Mouse (Mus musculus): ENCODE results near the gene Bgn. TPM values are rescaled to one million over a fixed set of nuclear protein-coding genes. Genes with fewer than 3 reads are reported as not detected.
A peak's percentile ranks its signal among the peaks of the same experiment; 100 is the strongest.

Bgn gene
- total and polyA plus RNA-seq, 2 experiments from 2014 or later = 17.7 to 39.7 TPM

DNA sequence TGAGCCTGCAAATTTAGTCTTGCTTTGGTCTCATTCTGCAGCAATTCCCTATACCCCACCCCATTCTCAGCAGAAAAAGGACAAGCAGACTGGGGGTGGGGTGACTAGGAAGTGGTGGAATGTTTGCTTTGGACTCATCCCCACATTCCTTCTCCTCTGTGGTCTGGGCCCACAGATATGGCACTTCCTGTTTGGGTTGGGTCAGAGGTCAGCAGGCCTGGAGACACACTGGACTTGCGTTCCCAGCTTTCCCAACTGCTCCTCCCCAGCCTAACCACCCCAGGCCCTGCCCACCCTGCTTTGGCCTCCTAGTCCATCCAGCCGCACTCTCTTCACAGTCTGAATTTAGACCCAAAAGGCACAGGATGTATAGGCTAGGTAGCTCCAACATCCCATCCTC, 6.8 kb upstream of the Bgn start:
- H3K4me2 ChIP-seq (ENCODE audit: low read depth) = no peak overlapping the region
- WGBS = 83% methylated on average over 2 of the region's 2 CpGs
- no peak for TF ChIP-seq CTCF (IDR thresholded peaks at IDR 0.05; ENCODE audit: low read depth)
- H3K4me1 ChIP-seq (ENCODE audit: insufficient read depth) = no peaks in the 10 kb centered on the region
- no peaks in the 10 kb centered on the region for H3K27me3 ChIP-seq (ENCODE audit: insufficient read depth, low read length)
- no peak for ATAC-seq
- no peak for DNase-seq
- no peak overlapping the region for H3K27ac ChIP-seq (ENCODE audit: low read depth, low read length)
- H3K9ac ChIP-seq = no peak overlapping the region
- H3K4me3 ChIP-seq (ENCODE audit: low read depth, low read length) = no peak overlapping the region
- H3K36me3 ChIP-seq (ENCODE audit: insufficient read depth) = no peaks in the 10 kb centered on the region
- H3K9me3 ChIP-seq (ENCODE audit: low read length) = no peaks in the 10 kb centered on the region

DNA sequence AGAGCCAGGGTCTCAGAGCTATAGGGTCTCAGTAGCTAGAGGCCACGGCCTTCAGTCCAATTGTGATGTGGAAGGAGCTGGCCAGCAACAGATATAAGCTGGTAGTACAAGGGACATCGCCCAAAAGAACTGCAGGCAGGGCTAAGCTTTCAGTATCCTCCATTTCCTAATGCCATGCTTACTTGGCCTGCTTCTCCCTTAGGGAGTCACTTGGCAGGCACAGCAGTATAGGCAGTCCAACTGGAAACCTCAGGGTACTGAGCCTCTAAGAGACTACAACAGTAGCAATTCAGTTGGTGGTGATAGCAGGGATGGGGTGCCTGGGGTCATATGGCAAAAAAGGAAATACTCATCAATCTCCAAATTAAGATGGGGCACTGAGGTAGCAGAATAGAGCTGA, 5.9 kb upstream of the Bgn start:
- Histone ChIP-seq H3K9ac (no peak overlapping the region), H3K4me1 (ENCODE audit: insufficient read depth) (no peaks in the 10 kb centered on the region), H3K27ac (ENCODE audit: low read depth, low read length) (no peak overlapping the region), H3K36me3 (ENCODE audit: insufficient read depth) (no peaks in the 10 kb centered on the region), H3K4me2 (ENCODE audit: low read depth) (no peak overlapping the region), H3K9me3 (ENCODE audit: low read length) (no peaks in the 10 kb centered on the region), H3K4me3 (ENCODE audit: low read depth, low read length) (no peak overlapping the region), H3K27me3 (ENCODE audit: insufficient read depth, low read length) (no peaks in the 10 kb centered on the region)
- no peak for DNase-seq
- WGBS = 68% methylated on average over 2 of the region's 2 CpGs
- no peak for TF ChIP-seq CTCF (IDR thresholded peaks at IDR 0.05; ENCODE audit: low read depth)
- no peak for ATAC-seq

DNA sequence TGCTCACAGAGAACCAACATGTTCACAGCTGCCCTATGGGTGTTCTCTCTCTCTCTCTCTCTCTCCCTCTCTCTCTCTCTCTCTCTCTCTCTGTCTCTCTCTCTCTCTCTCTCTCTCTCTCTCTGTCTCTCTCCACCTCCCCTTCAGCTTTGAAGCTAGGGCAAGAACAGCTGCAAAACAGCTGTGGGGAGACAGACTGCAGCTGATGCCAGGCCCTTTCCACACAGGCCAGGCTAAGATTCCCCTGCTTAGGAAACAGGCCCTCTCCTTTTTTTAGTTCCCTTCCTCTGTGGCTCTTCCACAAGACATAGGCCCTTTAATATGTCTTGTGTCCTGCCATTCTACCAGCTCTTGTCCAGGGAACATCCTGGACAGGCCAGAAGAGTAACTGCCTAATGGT, 3.7 kb upstream of the Bgn start:
- no peaks in the 10 kb centered on the region for H3K9me3 ChIP-seq (ENCODE audit: low read length)
- no peak overlapping the region for H3K4me2 ChIP-seq (ENCODE audit: low read depth)
- no peaks in the 10 kb centered on the region for H3K36me3 ChIP-seq (ENCODE audit: insufficient read depth)
- no peak overlapping the region for H3K27ac ChIP-seq (ENCODE audit: low read depth, low read length)
- DNase-seq (no peak), ATAC-seq (no peak)
- H3K27me3 ChIP-seq (ENCODE audit: insufficient read depth, low read length) = no peaks in the 10 kb centered on the region
- H3K4me1 ChIP-seq (ENCODE audit: insufficient read depth) = no peaks in the 10 kb centered on the region
- TF ChIP-seq CTCF (IDR thresholded peaks at IDR 0.05; ENCODE audit: low read depth) = no peak
- no peak overlapping the region for H3K4me3 ChIP-seq (ENCODE audit: low read depth, low read length)
- H3K9ac ChIP-seq = no peak overlapping the region

DNA sequence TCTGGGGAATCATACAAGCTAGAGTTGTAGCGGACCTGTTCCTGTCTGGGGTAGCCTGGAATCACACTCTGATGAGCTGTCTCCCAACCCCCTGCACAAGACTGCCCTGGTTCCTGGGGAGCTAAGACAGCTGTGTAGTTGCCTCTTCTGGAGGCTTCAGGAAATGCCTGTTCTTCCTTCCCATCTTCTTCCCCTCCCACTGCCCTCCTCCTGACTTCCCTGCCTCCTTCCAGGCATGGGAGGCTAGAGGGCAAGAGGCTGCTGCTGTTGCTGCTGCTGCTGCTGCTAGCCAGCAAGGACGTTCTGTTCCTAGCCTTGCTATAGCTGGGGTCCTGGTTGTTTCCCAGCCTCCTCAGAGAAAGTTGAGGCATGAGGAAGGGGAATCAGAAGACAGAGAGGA, 3.1 kb upstream of the Bgn start:
- WGBS = 60% methylated on average over 2 of the region's 2 CpGs
- no peaks in the 10 kb centered on the region for H3K36me3 ChIP-seq (ENCODE audit: insufficient read depth)
- H3K9ac ChIP-seq = no peak overlapping the region
- DNase-seq (no peak), ATAC-seq (no peak)
- H3K4me2 ChIP-seq (ENCODE audit: low read depth) = no peak overlapping the region
- no peak for TF ChIP-seq CTCF (IDR thresholded peaks at IDR 0.05; ENCODE audit: low read depth)
- H3K27ac ChIP-seq (ENCODE audit: low read depth, low read length) = no peak overlapping the region
- no peaks in the 10 kb centered on the region for H3K4me1 ChIP-seq (ENCODE audit: insufficient read depth)
- H3K27me3 ChIP-seq (ENCODE audit: insufficient read depth, low read length) = no peaks in the 10 kb centered on the region
- H3K4me3 ChIP-seq (ENCODE audit: low read depth, low read length) = no peak overlapping the region
- H3K9me3 ChIP-seq (ENCODE audit: low read length) = no peaks in the 10 kb centered on the region

DNA sequence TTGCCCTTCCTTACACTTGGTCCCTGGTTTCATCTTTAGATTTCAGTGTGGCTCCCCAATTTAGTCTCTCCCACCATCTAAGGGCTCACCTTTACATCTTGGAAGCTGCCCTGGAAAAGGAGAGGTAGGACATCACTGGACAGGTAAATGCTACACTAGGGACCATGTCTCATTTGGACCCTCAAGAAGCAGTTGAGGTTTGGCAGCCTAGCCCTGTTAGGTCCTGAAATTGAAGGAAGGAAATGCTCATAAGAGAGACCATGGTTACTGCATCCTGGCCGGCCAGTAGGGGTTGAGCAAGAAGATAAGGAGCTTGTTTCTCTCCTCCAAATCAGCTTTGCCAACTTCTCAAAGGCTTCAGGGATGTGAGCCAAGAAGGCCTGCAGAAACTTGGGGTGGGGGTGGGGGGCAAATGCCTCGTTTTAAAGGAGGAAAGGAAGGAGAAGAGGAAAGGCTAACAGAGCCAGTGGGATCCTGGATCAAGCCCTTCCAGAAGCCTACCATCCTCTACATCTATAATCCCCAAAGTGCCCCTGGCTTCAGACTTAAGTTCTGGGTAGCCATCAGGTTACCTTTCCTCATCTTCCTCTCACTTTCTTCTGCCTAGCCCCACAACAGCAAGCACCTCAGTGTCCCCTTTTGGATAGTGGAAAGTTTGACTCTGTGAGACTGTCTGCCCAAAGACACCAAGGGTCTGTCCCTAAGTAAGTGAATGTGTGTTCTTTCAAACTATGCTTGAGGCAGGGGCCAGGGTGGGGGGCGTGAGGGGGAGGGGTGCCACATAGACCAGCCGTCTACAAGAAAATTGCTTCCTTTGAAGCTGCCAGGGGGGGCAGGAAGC, 539 bp upstream of the Bgn start:
- no peak overlapping the region for H3K27ac ChIP-seq (ENCODE audit: low read depth, low read length)
- ATAC-seq = no peak
- no peaks in the 10 kb centered on the region for H3K4me1 ChIP-seq (ENCODE audit: insufficient read depth)
- no peak overlapping the region for H3K4me2 ChIP-seq (ENCODE audit: low read depth)
- no peaks in the 10 kb centered on the region for H3K9me3 ChIP-seq (ENCODE audit: low read length)
- 38% methylated on average over 4 of the region's 4 CpGs for WGBS
- TF ChIP-seq CTCF (IDR thresholded peaks at IDR 0.05; ENCODE audit: low read depth) = no peak
- H3K36me3 ChIP-seq (ENCODE audit: insufficient read depth) = no peaks in the 10 kb centered on the region
- no peaks in the 10 kb centered on the region for H3K27me3 ChIP-seq (ENCODE audit: insufficient read depth, low read length)
- H3K9ac ChIP-seq = no peak overlapping the region
- H3K4me3 ChIP-seq (ENCODE audit: low read depth, low read length) = no peak overlapping the region
- DNase-seq = no peak

DNA sequence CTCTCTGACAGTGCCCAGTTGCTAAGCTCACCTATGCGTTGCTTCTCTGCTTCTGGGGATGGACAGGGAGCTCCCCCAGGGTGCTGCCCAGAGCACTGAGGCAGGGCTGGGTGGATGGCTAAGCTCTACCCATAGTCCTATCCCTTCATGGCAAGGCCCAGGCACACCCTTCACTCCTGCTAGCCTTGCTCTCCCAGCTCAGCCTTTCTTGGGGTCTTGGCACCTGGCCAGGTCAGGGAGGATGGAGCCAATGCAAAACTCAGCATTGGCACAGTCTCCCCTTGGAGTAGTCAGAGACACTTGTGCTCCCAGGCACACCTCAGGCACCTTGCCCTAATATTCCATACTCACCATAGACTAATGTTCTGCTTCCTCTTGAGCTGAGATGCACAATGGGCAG, 674 bp downstream of the Bgn start:
- DNase-seq (no peak), ATAC-seq (no peak)
- Histone ChIP-seq H3K9ac (no peak overlapping the region), H3K36me3 (ENCODE audit: insufficient read depth) (no peaks in the 10 kb centered on the region), H3K9me3 (ENCODE audit: low read length) (no peaks in the 10 kb centered on the region), H3K4me2 (ENCODE audit: low read depth) (0 out of 2 replicates have a peak overlapping the region, but pooled peaks have one; percentile 15), H3K27me3 (ENCODE audit: insufficient read depth, low read length) (no peaks in the 10 kb centered on the region), H3K4me3 (ENCODE audit: low read depth, low read length) (no peak overlapping the region), H3K4me1 (ENCODE audit: insufficient read depth) (no peaks in the 10 kb centered on the region), H3K27ac (ENCODE audit: low read depth, low read length) (no peak overlapping the region)
- 67% methylated on average over 1 of the region's 1 CpGs for WGBS
- no peak for TF ChIP-seq CTCF (IDR thresholded peaks at IDR 0.05; ENCODE audit: low read depth)

DNA sequence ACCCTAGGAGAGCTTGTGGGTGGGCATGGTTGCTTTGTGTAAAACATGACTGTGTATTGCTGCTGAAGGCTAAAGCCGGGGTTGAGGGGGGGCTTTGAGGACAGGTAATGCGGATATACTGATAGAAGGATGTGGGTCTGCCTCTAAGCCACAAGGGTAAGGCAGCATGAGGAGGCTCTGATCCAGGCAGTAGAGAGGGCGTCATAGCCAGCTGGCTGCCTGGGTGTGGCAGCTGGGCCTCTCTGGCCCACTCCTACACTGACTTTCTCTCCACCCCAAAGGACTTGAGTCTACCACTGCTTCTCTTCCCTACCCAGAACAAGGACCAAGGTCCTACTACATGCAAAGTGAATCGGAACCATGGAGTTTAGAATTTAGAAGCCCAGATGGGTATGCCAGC, 1.5 kb downstream of the Bgn start:
- no peak for ATAC-seq

More for the DNA sequence above, 1.5 kb downstream of the Bgn start:
- H3K36me3 ChIP-seq (ENCODE audit: insufficient read depth) = no peaks in the 10 kb centered on the region
- H3K4me1 ChIP-seq (ENCODE audit: insufficient read depth) = no peaks in the 10 kb centered on the region
- H3K4me3 ChIP-seq (ENCODE audit: low read depth, low read length) = no peak overlapping the region
- no peaks in the 10 kb centered on the region for H3K9me3 ChIP-seq (ENCODE audit: low read length)
- DNase-seq = no peak
- H3K4me2 ChIP-seq (ENCODE audit: low read depth) = no peak overlapping the region
- no peak overlapping the region for H3K27ac ChIP-seq (ENCODE audit: low read depth, low read length)
- TF ChIP-seq CTCF (IDR thresholded peaks at IDR 0.05; ENCODE audit: low read depth) = no peak
- H3K9ac ChIP-seq = no peak overlapping the region
- 91% methylated on average over 4 of the region's 4 CpGs for WGBS
- no peaks in the 10 kb centered on the region for H3K27me3 ChIP-seq (ENCODE audit: insufficient read depth, low read length)
